In genomic region chr1:143060698-143061576, GRCm38 (mm10) we compare ENCODE assay signal across 14 mouse cellular contexts.
"Had no signal": no experiment of that assay in that cellular context is flagged by ENCODE, and none has a peak within 500 bp of the region (broad histone marks: within the 10 kb centered on the region; RNA-seq: fewer than 3 reads in every experiment).

No protein-coding gene starts in this region.

- H3K4me3 ChIP-seq: left cerebral cortex, adult 2 months; limb, embryonic 10.5 days; liver, embryonic 15.5 days; neural tube, embryonic 12.5 days had no signal

- H3K9ac ChIP-seq: liver, embryonic 15.5 days; neural tube, embryonic 12.5 days had no signal

- H3K4me2 ChIP-seq: liver, embryonic 11.5 days; liver, embryonic 15.5 days; neural tube, embryonic 12.5 days had no signal

- H3K36me3 ChIP-seq: limb, embryonic 10.5 days; liver, embryonic 15.5 days; neural tube, embryonic 12.5 days had no signal

- ATAC-seq: lung, postnatal 0 days had no signal

- H3K27me3 ChIP-seq: liver, embryonic 15.5 days; neural tube, embryonic 12.5 days had no signal

- H3K4me1 ChIP-seq: limb, embryonic 10.5 days; liver, embryonic 15.5 days; neural tube, embryonic 12.5 days had no signal

- DNase-seq: kidney, adult 8-10 months; kidney, postnatal 25 days; lung, adult 2 months; lung, postnatal 36 days; right cerebral cortex, postnatal 4 days; spleen, adult 18-20 months; thymus, adult 18-20 months; thymus, postnatal 14 days had no signal

- H3K9me3 ChIP-seq: limb, embryonic 10.5 days; liver, embryonic 15.5 days; neural tube, embryonic 12.5 days had no signal

- H3K27ac ChIP-seq: left cerebral cortex, adult 2 months; limb, embryonic 10.5 days; liver, embryonic 15.5 days; neural tube, embryonic 12.5 days had no signal
